Mouse (Mus musculus) adrenal gland, adult 8-10 months (tissue): ENCODE results near the gene Fam57b. TPM values are rescaled to one million over a fixed set of nuclear protein-coding genes. Genes with fewer than 3 reads are reported as not detected.

Source experiments
- DNase-seq: peaks from one replicate; pipeline ENCODE4 v3.0.0; 2022
- total RNA-seq, 4 experiments: library from RNA; stranded (reverse); gene quantifications; 2 replicates each; pipeline ENCODE4 v1.2.4; 2022

The Fam57b gene
- total RNA-seq, 4 experiments from 2014 or later = 9.4 to 16.7 (median 13.8) TPM

DNA sequence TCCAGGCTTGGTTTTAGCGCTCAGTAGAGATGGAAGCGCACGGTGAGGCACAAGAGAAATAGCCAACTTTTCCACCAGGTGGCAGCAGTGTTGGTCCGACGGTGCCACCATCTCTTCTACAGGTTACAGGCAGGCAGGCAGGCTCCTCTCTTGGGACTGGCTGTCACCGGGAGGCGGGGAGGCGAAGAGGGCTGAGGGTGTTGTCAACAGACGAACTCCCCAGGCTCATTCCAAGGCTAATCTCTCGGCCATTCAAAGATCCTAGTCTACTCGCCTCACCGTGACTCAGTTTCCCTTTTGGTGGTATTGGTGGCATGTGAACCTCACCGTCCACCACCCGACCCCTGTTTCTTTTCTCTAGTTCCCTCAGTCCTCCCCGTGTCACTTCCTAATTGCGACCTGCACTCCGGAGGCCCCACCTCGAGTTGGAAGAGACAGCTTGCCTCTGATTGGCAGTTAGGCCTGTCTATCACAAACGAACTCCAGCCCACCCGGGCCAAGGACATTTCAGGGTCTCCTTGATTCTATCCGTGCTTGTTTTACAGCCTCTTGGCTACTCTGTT is 34.6 kb downstream of the Fam57b start:
- DNase-seq = peak; percentile 64

DNA sequence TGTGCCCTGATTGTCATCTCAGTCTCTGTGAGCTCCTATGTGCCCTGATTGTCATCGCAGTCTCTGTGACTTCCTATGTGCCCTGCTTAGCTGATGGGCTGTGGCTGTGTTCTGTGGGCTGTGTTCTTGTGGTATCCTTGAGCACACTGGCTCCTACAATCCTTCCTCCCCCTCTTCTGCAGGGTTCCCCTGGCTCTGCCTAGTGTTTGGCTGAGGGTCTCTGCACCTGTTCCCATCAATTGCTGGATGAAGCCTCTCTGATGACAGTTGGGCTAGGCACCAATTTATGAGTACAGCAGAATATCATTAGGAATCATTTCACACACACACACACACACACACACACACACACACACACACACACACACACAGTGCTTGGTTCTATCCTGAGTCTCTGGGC is 35.8 kb downstream of the Fam57b start:
- no peak for DNase-seq

DNA sequence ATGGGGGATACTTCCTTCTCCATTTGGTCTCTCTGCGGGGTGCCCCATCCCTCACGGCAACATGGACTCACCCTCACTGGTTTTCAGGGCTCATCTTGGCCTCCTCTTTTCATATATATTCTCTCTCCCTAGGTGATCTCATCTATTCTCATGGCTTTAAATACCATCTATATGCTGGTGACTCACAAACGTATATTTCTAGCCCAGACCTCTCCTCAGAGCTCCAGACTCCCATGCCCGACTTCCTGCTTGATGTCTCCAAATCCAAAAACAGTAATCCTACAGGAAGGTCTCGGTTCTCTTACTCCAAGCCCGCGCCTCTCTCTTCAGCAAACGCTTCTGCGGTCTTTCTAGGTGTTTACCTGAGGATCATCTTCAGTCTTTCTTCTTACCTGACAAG is 45.8 kb downstream of the Fam57b start:
- no peak for DNase-seq

DNA sequence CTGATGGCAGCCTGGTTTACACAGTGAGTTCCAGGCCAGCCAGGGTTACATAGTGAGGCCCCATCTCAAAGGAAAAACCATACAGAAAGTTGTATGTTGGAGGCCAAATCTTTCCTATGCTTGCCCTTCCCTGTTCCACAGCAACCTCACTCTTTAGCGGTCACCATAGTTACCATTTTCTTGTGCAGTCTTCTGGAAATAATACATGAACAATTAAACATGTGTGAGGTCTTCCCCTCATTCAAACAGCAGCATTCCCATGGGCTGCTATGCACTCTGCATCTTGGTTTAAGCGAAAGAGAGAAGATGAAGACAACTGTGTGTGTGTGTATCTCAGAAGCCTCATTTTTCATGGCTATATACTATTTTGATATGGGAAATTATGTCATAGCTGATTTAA is 48.0 kb downstream of the Fam57b start:
- no peak for DNase-seq

DNA sequence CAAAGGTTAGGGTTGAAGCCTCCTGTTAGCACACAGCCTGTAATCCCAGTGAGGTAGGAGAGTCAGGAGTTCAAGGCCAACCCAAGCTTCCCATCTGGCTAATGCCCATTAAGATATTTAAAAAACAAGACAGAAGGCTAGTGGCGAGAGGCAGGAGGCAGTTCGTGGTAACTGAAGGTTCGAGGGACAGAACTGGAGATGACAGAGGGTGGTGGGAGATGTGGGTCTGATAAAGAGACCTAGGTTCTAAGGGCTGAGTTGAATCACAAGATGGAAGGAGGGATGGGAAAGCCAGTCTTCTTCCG is 49.6 kb downstream of the Fam57b start, which contains the start of gene Doc2a:
Gene Doc2a (plus strand): TSS at position 301 of the 305 bp plus-strand sequence.
- DNase-seq = no peak

DNA sequence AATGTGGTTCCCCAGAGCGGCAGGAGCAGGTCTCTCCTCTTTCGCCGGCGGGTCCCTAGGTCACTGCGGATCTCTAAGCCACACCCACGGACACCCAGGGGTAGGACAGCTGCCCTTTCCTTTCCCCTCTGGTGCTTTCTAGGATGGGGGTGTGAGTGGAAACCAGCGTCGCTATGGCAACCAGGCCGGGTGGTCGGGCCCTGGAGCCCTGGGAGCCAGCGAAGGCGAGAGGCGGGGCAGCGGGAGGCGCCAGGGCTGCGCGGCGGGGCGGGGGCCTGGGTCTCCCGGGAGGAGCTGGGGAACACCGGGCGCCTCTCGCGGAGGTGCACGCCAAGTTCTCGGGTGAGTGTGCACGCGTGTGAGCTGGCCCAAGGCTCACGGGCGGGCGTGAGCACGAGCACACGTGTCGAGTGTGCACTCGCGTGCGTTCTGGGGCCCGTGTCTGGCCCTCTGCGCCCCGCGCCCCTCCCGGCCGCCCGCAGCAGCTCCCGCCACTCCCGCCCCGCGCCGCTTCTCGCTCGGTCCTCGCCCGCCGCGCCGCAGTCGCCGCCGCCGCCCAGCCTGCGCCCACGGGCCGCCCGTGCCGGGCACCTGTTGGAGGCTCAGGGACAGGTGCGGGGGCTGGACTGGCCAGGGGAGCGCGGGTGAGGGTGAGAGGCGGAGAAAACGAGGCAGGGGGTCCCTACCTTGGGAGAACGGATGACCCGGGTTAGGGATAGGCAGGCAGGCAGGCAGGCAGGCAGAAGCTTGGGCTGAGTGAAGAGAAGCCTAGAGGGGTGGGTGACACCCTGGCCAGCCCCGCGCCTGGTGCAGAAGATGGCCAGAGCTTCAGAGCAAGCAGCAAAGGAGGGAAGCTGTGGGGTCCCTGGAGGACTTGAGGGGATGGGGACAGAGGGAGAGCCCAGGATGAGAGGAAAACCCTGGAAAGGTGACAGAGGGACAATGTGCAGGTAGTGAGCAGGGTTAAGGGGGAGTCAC is 50.2 kb downstream of the Fam57b start:
- no peak for DNase-seq

DNA sequence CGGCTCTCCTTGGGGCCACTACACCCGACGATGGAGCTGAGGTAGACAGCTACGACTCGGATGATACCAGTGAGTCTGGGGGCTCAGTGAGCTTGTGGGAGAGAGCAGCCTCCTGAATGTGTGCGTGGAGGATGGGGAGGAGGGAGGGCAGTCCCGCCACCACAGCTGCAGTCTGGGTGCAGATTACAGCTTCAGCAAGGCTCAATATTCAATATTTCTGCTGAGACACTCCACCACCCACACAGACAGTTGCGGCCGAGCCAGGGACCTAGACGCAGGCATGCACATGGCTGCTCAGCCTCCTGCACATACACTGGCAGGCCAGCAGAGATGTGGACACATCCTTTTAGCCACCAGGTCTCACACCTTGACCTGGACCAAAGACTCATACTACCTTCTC is 51.3 kb downstream of the Fam57b start:
- no peak for DNase-seq

DNA sequence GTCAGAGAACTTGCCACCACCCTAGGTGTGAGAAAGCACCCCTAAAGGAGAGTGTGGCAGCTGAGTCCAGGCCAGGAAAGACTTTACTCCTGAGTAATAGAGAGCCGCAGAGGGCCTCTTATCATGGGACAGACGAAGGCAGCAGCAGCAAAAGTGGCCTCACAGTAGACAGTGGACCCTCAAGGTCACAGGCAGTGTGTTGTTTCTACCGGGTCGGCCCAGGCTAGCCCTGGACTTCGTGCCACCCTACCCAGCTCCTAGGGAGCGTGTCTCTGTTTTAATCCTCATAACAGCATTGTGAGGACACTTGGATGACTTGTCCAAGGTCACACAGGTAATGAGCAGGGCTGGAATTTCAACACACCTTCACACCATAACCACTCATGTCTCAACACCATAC is 52.7 kb downstream of the Fam57b start:
- DNase-seq = no peak

DNA sequence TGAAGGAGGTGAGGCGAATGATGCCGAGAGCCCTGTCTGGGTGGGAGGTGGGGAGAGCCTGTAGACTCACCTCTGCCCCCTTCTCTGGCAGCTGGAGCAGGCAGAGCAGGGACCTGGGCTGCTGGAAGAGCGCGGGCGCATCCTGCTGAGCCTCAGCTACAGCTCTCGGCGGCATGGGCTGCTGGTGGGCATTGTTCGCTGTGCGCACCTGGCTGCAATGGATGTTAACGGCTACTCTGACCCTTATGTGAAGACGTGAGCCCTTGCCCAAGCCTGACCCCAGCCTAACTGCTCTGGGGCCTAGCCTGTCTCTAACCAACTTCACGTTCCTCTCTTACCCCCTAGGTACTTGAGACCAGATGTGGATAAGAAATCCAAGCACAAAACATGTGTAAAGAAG is 53.7 kb downstream of the Fam57b start:
- DNase-seq = no peak

DNA sequence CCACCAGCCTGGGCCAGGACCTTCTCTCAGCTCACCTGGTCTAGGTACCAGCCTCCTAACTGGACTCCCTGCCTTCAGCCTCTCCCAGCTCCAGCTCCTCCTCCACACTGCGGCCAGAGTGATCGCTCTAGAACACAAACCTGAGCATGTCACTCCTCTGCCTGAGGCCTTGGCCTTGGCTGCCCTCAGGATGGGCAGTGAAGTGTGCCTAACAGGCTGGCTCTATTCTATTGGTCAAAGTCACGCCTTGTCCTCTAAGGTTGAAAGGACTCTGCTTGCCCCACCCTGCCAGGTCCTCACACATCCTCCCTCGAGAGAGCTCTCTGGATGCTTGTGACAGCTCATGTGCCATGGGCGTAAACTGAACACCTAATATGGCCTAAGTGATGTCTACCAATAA is 56.0 kb downstream of the Fam57b start:
- no peak for DNase-seq

DNA sequence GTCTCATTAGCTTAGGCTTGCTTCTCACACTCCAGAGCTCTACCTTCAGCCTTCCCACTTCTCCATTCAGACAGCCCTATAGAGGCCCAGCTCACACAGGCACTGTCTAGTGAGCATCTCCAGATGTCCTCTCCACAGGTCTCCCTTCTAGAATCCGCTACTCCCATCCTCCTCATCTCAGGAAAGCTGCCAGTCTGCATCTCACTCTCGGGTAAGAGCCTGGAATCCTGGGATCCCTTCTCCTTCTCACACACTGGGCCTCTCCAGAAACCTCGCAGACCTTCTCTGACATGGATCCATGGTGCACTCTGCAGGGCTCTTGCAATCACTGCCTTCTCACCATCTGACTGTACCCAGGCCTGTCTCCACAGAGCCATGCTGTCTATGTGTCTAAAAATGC is 58.2 kb downstream of the Fam57b start:
- no peak for DNase-seq

DNA sequence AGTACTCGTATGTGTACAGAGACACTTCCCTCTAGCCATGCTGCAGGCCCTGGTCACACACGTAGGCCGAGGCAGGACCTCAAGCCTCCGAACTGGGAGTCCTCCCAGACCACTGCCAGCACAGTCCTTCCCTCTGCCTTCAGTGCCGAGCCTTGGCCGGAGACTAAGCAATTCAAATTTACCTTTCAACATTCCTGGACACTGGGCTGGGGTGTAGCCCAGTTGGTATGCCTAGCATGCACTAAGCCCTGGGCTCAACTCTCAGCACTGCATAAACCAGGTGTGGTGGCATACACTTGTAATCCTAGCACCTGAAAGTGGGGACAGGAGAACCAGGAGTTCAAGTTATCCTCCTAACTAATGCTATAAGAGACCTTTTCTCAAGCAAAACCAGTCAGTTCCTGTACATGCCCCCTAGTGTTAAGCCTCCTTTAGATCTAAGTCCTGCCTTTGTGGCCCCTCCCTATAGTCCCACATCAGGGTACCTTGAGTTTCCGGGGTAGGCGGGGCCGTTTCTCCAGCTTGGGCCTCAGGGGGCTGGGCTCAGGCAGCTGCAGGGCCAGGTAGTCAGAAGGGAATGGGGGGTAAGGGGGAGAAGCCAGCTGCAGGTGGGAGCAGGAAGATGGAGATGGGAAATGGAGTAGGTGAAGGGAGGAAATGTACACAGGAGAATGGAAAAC is 59.4 kb downstream of the Fam57b start:
- DNase-seq = no peak

DNA sequence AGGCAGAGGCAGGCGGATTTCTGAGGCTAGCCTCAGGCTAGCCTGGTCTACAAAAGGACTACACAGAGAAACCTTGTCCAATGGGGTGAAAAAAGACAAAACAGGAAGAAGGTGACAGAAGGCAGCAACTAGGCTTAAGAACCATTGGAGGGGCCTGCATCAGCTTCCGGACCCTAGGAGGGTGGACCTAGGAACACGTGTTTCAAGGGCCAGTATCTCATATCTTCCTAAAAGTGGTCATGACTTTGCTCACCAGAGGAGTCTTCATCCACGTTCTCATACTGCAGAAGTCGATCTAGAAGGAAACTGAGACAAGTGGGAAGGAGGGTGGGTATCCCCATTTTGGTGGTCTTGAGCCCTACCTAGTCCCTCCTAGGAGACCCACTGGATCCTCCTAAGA is 63.5 kb downstream of the Fam57b start:
- DNase-seq = no peak

DNA sequence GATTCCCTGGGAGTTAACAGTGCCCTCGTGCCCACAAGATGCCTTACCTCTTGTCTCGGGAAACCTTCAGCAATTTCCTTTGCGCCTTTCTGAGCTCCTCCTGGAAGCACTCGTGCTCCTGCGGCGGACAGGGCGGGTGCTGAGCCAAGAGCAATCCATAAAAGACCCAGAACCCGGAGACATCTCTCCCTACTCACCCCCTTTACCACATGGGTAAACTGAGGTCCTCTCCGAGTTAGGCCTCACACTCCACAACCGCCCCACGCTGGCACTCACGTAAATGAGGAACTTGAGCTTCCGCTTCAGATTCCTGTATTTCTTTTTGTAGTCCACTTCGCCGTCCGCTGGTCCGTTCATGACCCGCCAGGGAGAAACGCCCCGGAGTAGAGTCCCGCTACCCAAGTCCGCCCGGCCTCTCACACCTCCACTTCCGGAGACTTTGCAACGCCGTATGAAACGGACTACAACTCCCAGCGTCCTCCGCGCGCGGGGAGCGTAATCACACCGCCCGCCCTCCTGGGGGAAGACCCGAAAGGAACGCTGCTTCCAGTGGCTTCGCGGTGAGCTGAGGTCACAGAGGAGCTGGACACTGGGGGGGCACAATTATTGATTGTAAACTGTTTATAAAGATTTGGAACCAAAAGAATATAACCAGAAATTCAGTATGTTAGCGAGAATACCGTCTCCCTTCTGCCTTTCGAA is 64.1 kb downstream of the Fam57b start, which contains the start of gene Hirip3:
Gene Hirip3 (plus strand): TSS at position 544 of the 702 bp plus-strand sequence.
- peak; percentile 95 for DNase-seq

DNA sequence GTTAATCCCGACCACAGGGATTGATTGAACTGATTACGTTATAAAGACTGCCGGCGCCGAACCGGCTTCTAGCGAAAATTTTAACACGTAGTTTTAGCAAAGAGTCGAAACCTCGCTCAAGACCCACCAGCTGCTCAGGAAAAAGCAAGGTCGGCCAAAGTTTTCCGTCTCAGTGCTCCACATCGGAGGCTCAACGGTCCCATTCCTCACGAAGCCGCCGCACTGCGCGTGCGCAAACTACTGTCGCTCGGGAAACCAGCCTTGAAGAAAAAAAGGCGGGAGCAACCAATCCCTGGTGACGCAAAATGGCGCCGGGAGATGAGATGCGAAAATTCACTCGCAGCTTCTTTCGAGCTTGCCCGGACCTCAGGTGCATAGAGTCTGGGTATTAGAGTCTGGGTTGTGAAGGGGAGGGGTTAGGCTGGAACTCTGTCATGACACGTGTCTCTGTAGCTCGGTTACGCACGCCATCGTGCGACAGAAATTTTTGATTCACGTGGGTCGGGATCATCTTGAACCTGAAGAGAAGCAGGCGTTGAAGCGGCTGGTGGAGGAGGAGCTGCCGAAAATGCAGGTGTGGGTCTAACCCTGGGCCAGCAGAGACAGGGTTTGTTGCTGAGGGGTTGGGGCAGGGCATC is 64.8 kb downstream of the Fam57b start, which contains the start of gene Ino80e:
Gene Ino80e (minus strand): TSS at position 231 of the 638 bp plus-strand sequence.
- DNase-seq = peak; percentile 93

DNA sequence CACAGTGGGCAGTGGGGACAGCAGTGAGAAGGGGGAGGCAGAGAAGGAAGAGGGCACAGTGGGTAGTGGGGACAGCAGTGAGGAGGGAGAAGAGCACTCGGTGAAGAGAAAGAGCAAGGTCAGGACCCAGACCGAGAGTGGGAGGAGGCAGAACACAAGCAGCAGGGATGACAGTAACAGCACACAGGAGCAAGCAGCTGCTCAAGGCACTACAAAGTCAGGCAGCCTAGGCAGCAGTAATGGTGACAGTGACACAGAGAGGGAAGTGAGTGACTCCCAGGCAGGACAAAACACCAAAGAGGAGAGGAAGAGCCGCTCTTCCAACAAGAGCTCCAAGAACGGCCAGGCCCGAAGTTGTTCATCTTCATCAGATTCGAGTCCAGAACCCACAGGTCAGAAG is 66.3 kb downstream of the Fam57b start:
- no peak for DNase-seq

DNA sequence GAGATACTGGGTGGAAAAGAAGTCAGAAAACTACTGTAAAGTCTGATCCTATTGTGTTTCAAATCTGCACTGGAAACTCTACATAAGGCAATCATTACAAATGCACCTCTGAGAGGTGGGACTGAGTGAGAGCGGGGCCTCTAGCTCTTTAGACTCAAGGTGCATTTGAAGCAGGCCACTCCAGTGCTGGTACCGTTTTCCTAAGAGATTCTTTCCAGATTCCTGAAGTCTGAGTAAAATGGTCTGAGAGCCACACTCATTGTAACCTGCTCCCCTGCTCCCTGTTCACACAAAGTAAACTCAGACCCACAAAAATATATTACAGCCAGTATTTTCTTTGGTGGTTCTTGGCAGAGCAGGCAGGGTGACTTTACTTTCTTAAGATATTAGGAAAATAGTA is 70.1 kb downstream of the Fam57b start:
- DNase-seq = no peak

DNA sequence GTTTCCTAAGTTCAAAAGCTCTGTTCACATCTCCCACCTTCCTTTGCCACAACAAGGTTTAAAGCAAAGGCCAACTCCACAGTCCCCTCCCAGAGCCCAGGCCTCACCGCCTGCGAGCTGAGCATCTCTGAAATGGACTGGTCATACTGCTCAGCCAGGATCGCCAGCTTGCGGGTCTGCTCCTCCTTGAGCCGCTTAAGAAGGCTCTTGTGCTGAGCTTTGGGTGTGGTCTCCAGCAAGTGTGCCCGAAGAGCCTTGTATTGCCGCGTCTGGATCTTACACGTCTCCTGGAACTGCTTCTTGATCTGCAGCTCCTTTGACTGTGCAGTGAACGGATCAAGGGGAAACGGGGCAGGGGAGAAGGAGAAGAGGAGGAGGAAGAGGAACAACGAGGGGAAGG is 70.5 kb downstream of the Fam57b start:
- DNase-seq = no peak

DNA sequence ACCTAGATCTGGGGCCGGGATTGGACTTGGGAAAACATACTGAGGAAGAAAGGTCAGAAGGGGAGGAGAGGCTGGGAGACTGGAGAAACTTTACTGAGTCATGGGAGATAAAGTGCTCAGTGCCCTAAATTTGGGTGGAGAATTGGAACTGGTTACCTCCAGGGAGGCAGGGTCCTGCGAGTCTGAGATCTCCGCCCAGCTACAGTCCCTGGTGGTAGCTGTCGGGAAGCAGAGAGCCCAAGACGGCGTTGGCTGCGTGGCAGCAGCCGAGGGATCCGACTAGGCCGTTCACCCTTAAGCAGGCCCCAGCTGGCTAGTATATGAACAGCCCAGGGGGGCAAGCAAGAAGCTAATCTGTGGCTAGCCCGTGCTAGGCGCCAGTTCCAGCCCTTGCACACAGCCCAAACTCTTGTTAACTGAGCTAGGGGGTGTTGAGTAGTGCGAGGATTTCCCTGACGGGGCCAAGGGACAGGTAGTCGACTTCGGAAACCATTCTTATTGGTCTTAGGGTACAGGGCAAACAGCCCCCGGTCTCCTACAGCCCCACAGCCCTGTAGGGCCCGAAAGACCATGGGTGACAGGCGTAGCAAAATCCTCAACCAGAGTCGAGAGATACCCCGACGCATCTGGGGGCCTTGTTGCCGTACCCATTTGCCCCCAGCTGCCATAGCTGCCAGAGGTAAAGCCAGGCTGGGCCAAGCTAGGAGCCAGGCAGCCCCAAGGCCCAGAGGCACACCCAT is 72.5 kb downstream of the Fam57b start:
- no peak for DNase-seq

DNA sequence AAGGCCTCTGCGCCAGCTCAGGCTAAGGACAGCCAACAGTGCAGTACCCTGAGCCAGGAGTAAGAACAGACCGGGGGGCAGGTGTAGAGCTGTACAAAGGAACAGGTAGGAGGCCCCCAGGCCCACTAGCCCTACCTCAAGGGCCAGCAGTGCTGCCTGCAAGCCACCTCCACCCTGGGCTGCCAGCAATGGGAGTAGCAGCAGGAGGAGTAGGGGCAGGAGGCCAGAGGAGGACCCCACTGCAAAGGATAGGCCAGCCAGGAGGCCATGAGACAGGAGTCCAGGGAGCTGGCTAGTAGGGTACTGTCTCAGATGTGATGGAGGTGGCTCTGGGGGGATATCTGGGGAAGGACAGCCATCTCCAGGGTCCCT is 73.0 kb downstream of the Fam57b start:
- no peak for DNase-seq

DNA sequence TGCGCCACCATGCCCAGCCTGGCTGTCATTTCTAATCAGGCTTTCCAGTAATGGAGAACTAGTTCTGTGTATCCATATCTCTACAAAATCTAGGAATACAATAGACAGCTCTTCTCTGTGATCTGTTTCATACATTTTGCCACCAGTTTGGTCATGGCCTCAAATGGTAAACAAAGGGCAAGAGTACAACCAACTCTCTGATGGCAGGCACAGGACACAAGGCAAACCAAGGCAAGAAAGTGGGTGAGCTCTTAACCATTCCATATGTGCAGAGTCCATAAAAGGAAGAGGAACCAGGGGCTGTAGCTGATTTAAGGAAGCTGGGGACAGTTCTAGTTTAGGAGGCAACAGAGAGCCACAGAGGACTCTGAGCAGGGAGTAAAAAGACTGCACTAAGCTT is 79.8 kb downstream of the Fam57b start:
- no peak for DNase-seq
